Mouse (Mus musculus) spleen, adult 2 months (tissue): ENCODE data around the gene Sh3d19.

Source experiments
- CTCF ChIP-seq: fragments of 200-500 bp; IDR thresholded peaks from 2 replicates; pipeline ENCODE4 v1.5.1; 2011; ENCODE audit warnings: mild to moderate bottlenecking, inconsistent platforms; ENCODE audit not compliant: insufficient read depth, insufficient read length, insufficient replicate concordance; ENCODE audit errors: extremely low read depth
- POLR2A ChIP-seq: fragments of 200-500 bp; IDR thresholded peaks from 2 replicates; pipeline ENCODE4 v1.6.1; 2011; ENCODE audit warnings: low read depth, low read length, inconsistent platforms

DNA sequence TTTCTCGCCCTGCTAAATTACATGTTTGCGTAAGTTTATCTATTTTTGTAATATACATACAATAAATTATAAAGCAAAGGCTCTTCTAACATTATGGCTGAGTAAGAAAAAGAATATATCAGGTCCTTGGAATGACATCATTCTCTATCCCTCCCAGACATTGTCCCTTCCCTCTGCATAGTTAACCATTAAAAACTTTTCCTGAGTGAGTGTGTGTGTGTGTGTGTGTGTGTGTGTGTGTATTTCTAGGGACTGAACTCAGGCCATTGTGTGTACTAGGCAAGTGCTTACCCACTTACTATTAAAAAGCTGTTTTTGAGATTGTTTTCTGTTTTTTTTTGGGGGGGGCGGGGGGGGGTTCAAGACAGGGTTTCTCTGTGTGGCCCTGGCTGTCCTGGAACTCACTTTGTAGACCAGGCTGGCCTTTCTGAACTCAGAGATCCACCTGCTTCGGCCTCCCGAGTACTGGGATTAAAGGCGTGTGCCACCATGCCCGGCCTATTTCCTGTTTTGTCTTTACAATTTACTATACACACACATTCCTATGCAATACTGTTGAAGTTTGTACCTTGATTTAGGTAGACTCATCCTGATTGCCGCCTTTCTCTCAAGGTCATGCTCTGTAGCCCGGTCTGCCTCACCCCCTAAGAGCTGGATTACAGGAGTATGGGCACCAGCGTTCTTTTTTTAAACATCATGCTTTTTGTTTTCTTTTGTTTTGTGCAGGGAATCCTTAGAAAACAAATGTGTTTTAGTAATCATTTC is 2.6 kb downstream of the Sh3d19 start:
- TF ChIP-seq CTCF (no peak), POLR2A (no peak)
